Mouse (Mus musculus) liver, embryonic 14.5 days (tissue): ENCODE data around the gene Urad.

ENCODE experiments used
- CTCF ChIP-seq: IDR thresholded peaks from 2 replicates; pipeline ENCODE4 v1.5.1; 2016; ENCODE audit warnings: antibody characterized with exemption, low read depth, control low read depth
- EP300 ChIP-seq: IDR thresholded peaks from 2 replicates; pipeline ENCODE4 v1.6.1; 2016; ENCODE audit warnings: antibody characterized with exemption, low read depth

GRCm38 (mm10) chr5:147339560-147339959 is 17.3 kb upstream of the Urad start:
- no peak for TF ChIP-seq EP300
- TF ChIP-seq CTCF = no peak
